Mouse (Mus musculus) hindbrain, postnatal 0 days (tissue): Measurements from ENCODE around the gene Stra6. TPM values are rescaled to one million over a fixed set of nuclear protein-coding genes. Genes with fewer than 3 reads are reported as not detected.
A peak's percentile ranks its signal among the peaks of the same experiment; 100 is the strongest.

Source experiments
- ATAC-seq: fragments of 200-750 bp; cut with Nextera tagmentation; 2 replicates; pipeline ENCODE4 v1.8.0; 2017; ENCODE audit warnings: mild to moderate bottlenecking, moderate TSS enrichment, moderate library complexity
- DNase-seq: peaks from one replicate; pipeline ENCODE4 v3.0.0-alpha.2; 2015; ENCODE audit warnings: low spot score
- H3K27ac ChIP-seq: fragments of 300-500 bp; sonication (generic); 2 replicates; pipeline ENCODE4 v1.5.1; 2014; ENCODE audit warnings: mild to moderate bottlenecking
- H3K27me3 ChIP-seq: fragments of 300-500 bp; sonication (generic); 2 replicates; pipeline ENCODE4 v1.6.1; 2014; ENCODE audit warnings: low read length, mixed read lengths; ENCODE audit not compliant: insufficient read depth
- H3K36me3 ChIP-seq: fragments of 300-500 bp; sonication (generic); 2 replicates; pipeline ENCODE4 v1.6.1; 2014; ENCODE audit warnings: low read length, mixed read lengths; ENCODE audit not compliant: insufficient read depth
- H3K4me1 ChIP-seq: fragments of 300-500 bp; sonication (generic); 2 replicates; pipeline ENCODE4 v1.6.1; 2014; ENCODE audit warnings: antibody characterized with exemption, low read length, mixed read lengths; ENCODE audit not compliant: insufficient read depth
- H3K4me2 ChIP-seq: fragments of 300-500 bp; sonication (generic); 2 replicates; pipeline ENCODE4 v1.6.1; 2014; ENCODE audit warnings: low read depth, mild to moderate bottlenecking, low read length, moderate library complexity, mixed read lengths
- H3K4me3 ChIP-seq: fragments of 300-500 bp; sonication (generic); 2 replicates; pipeline ENCODE4 v1.5.1; 2014; ENCODE audit warnings: low read length
- H3K9ac ChIP-seq: fragments of 300-500 bp; sonication (generic); replicated peaks from 2 replicates; pipeline ENCODE4 v1.6.1; 2014; ENCODE audit warnings: mild to moderate bottlenecking, low read length, moderate library complexity, mixed read lengths
- H3K9me3 ChIP-seq: fragments of 300-500 bp; sonication (generic); 2 replicates; pipeline ENCODE4 v1.6.1; 2016; ENCODE audit warnings: low read length, mixed read lengths
- CTCF ChIP-seq: IDR thresholded peaks from 2 replicates; pipeline ENCODE4 v1.5.1; 2016; ENCODE audit warnings: antibody characterized with exemption, control low read depth, low read depth
- WGBS: fragments of 180-500 bp; shearing (Covaris S2); extraction: QIAGEN DNeasy Blood & Tissue Kit; methylation state at CpG from one replicate; pipeline ENCODE4 v1.1.7; 2014; 5-methylcytosine and 5-hydroxymethylcytosine counted together
- polyA plus RNA-seq: library from polyadenylated mRNA; unstranded; fragments of >200 nt; fragmentation: Nextera tagmentation; extraction: Ambion mirVana; gene quantifications from 2 replicates; pipeline ENCODE4 v1.2.1, GENCODE M21; 2015
- total RNA-seq: library from RNA; depleted of rRNA; stranded (reverse); fragments of >200 nt; gene quantifications from 2 replicates; pipeline ENCODE4 v1.2.3, GENCODE M21; 2014

Gene Stra6
- total and polyA plus RNA-seq, 2 experiments from 2014 or later, result 7.5 to 19.2 TPM

GRCm38 (mm10) chr9:58198801-58199371 lies 135.3 kb downstream of the Stra6 start:
- TF ChIP-seq CTCF, result no peak
- H3K27ac ChIP-seq, result peak overlapping the region; percentile 78
- peaks cover 54% of the 10 kb centered on the region for H3K27me3 ChIP-seq
- peak overlapping the region; percentile 33 for H3K4me3 ChIP-seq
- H3K9ac ChIP-seq, result peak overlapping the region; percentile 46; the same call in 1 of the 2 replicates
- ATAC-seq, result 0 out of 2 replicates have a peak, but pooled peaks have one; percentile 6
- H3K9me3 ChIP-seq, result no peaks in the 10 kb centered on the region
- DNase-seq, result peak; percentile 38
- H3K4me1 ChIP-seq, result peaks cover 15% of the 10 kb centered on the region; the same call in 1 of the 2 replicates
- H3K4me2 ChIP-seq, result peak overlapping the region; percentile 49
- no peaks in the 10 kb centered on the region for H3K36me3 ChIP-seq
- WGBS, result 2% methylated on average over 38 of the region's 38 CpGs

GRCm38 (mm10) chr9:58199381-58200269 lies 136.0 kb downstream of the Stra6 start:
- DNase-seq (peak; percentile 44), ATAC-seq (no peak)
- Histone ChIP-seq H3K4me3 (peak overlapping the region; percentile 33), H3K4me2 (peak overlapping the region; percentile 49), H3K9me3 (no peaks in the 10 kb centered on the region), H3K9ac (peak overlapping the region; percentile 46; the same call in 1 of the 2 replicates), H3K4me1 (peaks cover 15% of the 10 kb centered on the region; the same call in 1 of the 2 replicates), H3K36me3 (no peaks in the 10 kb centered on the region), H3K27ac (peak overlapping the region; percentile 78), H3K27me3 (peaks cover 54% of the 10 kb centered on the region)
- 1% methylated on average over 41 of the region's 41 CpGs for WGBS
- TF ChIP-seq CTCF, result no peak

GRCm38 (mm10) chr9:58200270-58201090 lies 136.9 kb downstream of the Stra6 start:
- H3K9ac ChIP-seq, result peak overlapping the region; percentile 44
- no peaks in the 10 kb centered on the region for H3K9me3 ChIP-seq
- peaks cover 54% of the 10 kb centered on the region for H3K27me3 ChIP-seq
- peak overlapping the region; percentile 78 for H3K27ac ChIP-seq
- DNase-seq (no peak), ATAC-seq (no peak)
- peak overlapping the region; percentile 33 for H3K4me3 ChIP-seq
- peaks cover 15% of the 10 kb centered on the region; the same call in 1 of the 2 replicates for H3K4me1 ChIP-seq
- TF ChIP-seq CTCF, result no peak
- peak overlapping the region; percentile 49 for H3K4me2 ChIP-seq
- H3K36me3 ChIP-seq, result no peaks in the 10 kb centered on the region
- 13% methylated on average over 11 of the region's 11 CpGs for WGBS

GRCm38 (mm10) chr9:58201091-58201842 lies 137.7 kb downstream of the Stra6 start:
- peaks cover 49% of the 10 kb centered on the region for H3K27me3 ChIP-seq
- no peak for TF ChIP-seq CTCF
- peak overlapping the region; percentile 78 for H3K27ac ChIP-seq
- H3K4me3 ChIP-seq, result peak overlapping the region; percentile 33
- no peaks in the 10 kb centered on the region for H3K36me3 ChIP-seq
- peak overlapping the region; percentile 49 for H3K4me2 ChIP-seq
- peak overlapping the region; percentile 44 for H3K9ac ChIP-seq
- no peaks in the 10 kb centered on the region for H3K9me3 ChIP-seq
- no peak for ATAC-seq
- 2% methylated on average over 24 of the region's 24 CpGs for WGBS
- DNase-seq, result peak; percentile 34
- H3K4me1 ChIP-seq, result peaks cover 15% of the 10 kb centered on the region; the same call in 1 of the 2 replicates

- whole genome bisulfite sequencing, result under 1% methylated on average over 37 of the region's 37 CpGs
- peak overlapping the region; percentile 49 for H3K4me2 ChIP-seq
- peaks cover 49% of the 10 kb centered on the region for H3K27me3 ChIP-seq
- no peaks in the 10 kb centered on the region for H3K36me3 ChIP-seq
- ATAC-seq, result no peak
- no peak for TF ChIP-seq CTCF
- peaks cover 19% of the 10 kb centered on the region; the same call in 1 of the 2 replicates for H3K4me1 ChIP-seq
- H3K4me3 ChIP-seq, result peak overlapping the region; percentile 33
- peak overlapping the region; percentile 44 for H3K9ac ChIP-seq
- DNase-seq, result peak; percentile 47
- peak overlapping the region; percentile 78 for H3K27ac ChIP-seq
- no peaks in the 10 kb centered on the region for H3K9me3 ChIP-seq
Measured at GRCm38 (mm10) chr9:58201861-58202549, 138.4 kb downstream of the Stra6 start.
